Mouse (Mus musculus) heart, embryonic 12.5 days (tissue): Measurements from ENCODE around the gene Aldh5a1. TPM values are rescaled to one million over a fixed set of nuclear protein-coding genes. Genes with fewer than 3 reads are reported as not detected.

Source experiments
- ATAC-seq: fragments of 200-750 bp; cut with Nextera tagmentation; 2 replicates; pipeline ENCODE4 v1.8.0; 2017; ENCODE audit warnings: moderate TSS enrichment, moderate library complexity; ENCODE audit not compliant: insufficient number of reproducible peaks, low FRiP score
- H3K27ac ChIP-seq: fragments of 300-500 bp; sonication (generic); 2 replicates; pipeline ENCODE4 v1.5.1; 2016; ENCODE audit warnings: mild to moderate bottlenecking, moderate library complexity; ENCODE audit not compliant: poor library complexity, severe bottlenecking
- H3K27me3 ChIP-seq: fragments of 300-500 bp; sonication (generic); replicated peaks from 2 replicates; pipeline ENCODE4 v1.6.1; 2016; ENCODE audit warnings: mild to moderate bottlenecking, moderate library complexity
- H3K36me3 ChIP-seq: fragments of 300-500 bp; sonication (generic); 2 replicates; pipeline ENCODE4 v1.6.1; 2016; ENCODE audit warnings: mild to moderate bottlenecking, moderate library complexity
- H3K4me1 ChIP-seq: fragments of 300-500 bp; sonication (generic); replicated peaks from 2 replicates; pipeline ENCODE4 v1.6.1; 2016; ENCODE audit warnings: mild to moderate bottlenecking
- H3K4me2 ChIP-seq: fragments of 300-500 bp; sonication (generic); 2 replicates; pipeline ENCODE4 v1.6.1; 2016; ENCODE audit warnings: mild to moderate bottlenecking, moderate library complexity
- H3K4me3 ChIP-seq: fragments of 300-500 bp; sonication (generic); 2 replicates; pipeline ENCODE4 v1.5.1; 2016; ENCODE audit warnings: mild to moderate bottlenecking
- H3K9ac ChIP-seq: fragments of 300-500 bp; sonication (generic); 2 replicates; pipeline ENCODE4 v1.6.1; 2016; ENCODE audit warnings: mild to moderate bottlenecking, moderate library complexity
- H3K9me3 ChIP-seq: fragments of 300-500 bp; sonication (generic); replicated peaks from 2 replicates; pipeline ENCODE4 v1.6.1; 2016; ENCODE audit warnings: mild to moderate bottlenecking, moderate library complexity
- WGBS: fragments of 180-500 bp; shearing (Covaris S2); methylation state at CpG from one replicate; pipeline ENCODE4 v1.1.7; 2016; 5-methylcytosine and 5-hydroxymethylcytosine counted together
- polyA plus RNA-seq: library from polyadenylated mRNA; unstranded; fragments of >200 nt; fragmentation: Nextera tagmentation; extraction: Ambion mirVana; gene quantifications from 2 replicates; pipeline ENCODE4 v1.2.1, GENCODE M21; 2016

Aldh5a1 gene
- polyA plus RNA-seq, 1 experiment from 2014 or later: 13.3 TPM

DNA sequence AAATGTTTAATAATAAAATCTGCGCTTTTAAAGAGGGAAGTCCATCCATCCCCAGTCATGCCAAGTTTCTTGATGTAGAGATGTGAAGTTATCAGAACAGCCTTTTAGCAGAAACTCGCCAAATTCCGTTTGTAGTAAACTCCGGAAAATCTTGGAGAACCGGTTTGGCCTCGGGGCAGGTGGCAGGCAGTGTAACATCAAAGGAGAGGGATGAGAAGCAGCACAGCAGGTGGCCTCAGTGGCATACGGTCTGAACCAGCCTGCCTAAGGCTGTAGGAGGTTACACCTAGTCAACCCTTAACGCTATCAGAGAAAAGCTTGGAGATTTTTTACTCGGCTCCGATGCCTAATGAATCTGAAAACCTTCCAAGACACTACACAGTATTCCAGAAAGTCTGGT, 18.0 kb upstream of the Aldh5a1 start:
- Histone ChIP-seq H3K9ac (no peak overlapping the region), H3K4me1 (peaks cover 6% of the 10 kb centered on the region; the same call in 1 of the 2 replicates), H3K36me3 (no peaks in the 10 kb centered on the region), H3K4me2 (no peak overlapping the region), H3K27ac (no peak overlapping the region), H3K4me3 (no peak overlapping the region), H3K9me3 (no peaks in the 10 kb centered on the region), H3K27me3 (peaks cover 19% of the 10 kb centered on the region)
- WGBS: 11% methylated on average over 10 of the region's 10 CpGs
- ATAC-seq: no peak

DNA sequence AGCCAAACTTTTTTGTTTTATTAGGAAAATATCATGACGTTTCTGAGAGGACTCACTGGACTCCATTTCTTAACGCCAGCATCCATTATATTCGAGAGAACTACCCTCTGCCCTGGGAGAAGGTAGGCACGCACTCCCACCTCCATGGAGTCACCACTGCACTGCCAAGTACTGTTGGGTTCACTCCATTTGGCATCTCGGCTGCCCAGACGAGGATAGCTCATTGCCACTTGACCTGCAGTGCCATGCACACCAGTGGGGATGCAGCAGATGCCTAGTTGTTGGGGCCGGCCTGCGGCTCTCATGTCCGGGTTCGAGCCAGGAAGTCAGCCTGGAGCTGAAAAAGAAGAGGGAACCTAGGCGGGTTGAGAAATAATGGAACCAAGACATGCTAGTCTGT, 17.6 kb upstream of the Aldh5a1 start:
- Histone ChIP-seq H3K36me3 (no peaks in the 10 kb centered on the region), H3K9ac (no peak overlapping the region), H3K4me2 (no peak overlapping the region), H3K27me3 (peaks cover 19% of the 10 kb centered on the region), H3K4me1 (peaks cover 6% of the 10 kb centered on the region; the same call in 1 of the 2 replicates), H3K9me3 (no peaks in the 10 kb centered on the region), H3K4me3 (no peak overlapping the region), H3K27ac (no peak overlapping the region)
- ATAC-seq: no peak
- 27% methylated on average over 11 of the region's 11 CpGs for WGBS

DNA sequence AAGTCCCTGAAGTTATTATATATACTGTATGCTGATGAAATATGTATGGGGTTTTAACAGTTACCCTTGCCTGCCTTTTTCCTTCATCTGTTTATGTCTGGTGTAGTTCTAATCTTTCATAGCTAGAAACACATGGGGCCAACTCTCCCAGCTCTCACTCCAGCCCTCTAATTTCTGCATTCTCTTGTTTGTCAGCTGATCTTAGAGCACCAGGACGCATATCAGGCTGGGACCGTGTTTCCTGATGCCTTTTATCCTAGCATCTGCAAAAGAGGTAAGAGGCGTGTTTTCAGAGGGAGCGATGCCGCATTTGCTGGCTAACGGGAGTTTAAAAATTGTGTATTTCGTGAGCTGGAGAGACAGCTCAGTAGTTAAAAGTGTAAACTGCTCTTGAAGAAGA, 15.2 kb upstream of the Aldh5a1 start:
- Histone ChIP-seq H3K27me3 (peaks cover 19% of the 10 kb centered on the region), H3K9me3 (no peaks in the 10 kb centered on the region), H3K27ac (no peak overlapping the region), H3K4me3 (no peak overlapping the region), H3K4me1 (peaks cover 6% of the 10 kb centered on the region; the same call in 1 of the 2 replicates), H3K9ac (no peak overlapping the region), H3K36me3 (no peaks in the 10 kb centered on the region), H3K4me2 (no peak overlapping the region)
- no peak for ATAC-seq
- WGBS: 66% methylated on average over 7 of the region's 7 CpGs

DNA sequence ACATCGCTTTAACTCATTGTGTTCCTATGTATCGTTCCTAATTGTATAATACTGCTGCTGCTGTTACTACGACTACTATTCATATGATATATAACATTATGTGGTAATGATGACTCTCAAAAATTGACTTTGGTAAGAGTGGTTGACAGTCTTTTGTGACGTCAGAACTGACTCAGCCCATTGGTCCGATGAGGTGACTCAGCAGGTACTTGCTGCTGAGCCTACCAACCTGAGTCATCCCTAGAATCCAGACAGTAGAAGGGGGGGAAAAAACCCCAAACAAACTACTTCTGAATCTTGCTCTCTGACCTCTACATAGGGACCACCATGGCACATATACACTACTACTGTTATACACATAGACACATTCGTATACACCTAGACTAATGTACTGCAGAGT, 11.4 kb upstream of the Aldh5a1 start:
- H3K9ac ChIP-seq: no peak overlapping the region
- ATAC-seq: no peak
- H3K27ac ChIP-seq: no peak overlapping the region
- no peaks in the 10 kb centered on the region for H3K36me3 ChIP-seq
- no peak overlapping the region for H3K4me3 ChIP-seq
- 89% methylated on average over 6 of the region's 6 CpGs for WGBS
- no peak overlapping the region for H3K4me2 ChIP-seq
- peaks cover 6% of the 10 kb centered on the region; the same call in 1 of the 2 replicates for H3K4me1 ChIP-seq
- no peaks in the 10 kb centered on the region for H3K27me3 ChIP-seq
- H3K9me3 ChIP-seq: no peaks in the 10 kb centered on the region

DNA sequence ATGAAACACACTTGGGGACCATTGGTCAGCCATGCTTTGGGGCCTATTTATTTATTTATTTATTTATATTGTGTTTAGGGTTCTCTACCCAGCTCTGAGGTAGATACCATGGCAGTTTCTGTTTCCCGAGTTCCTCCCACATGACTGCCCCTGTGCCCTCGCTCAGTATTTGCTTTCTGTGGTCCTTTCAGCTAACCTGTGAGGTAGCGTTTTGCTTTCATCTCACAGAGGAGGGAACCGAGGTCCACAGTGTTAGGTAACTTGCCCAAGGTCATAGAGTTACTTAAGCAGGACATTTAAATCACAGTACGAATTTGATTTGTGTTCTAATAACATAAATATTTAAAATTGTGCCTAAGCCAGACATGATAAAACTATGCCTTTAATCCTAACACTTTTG, 9.7 kb upstream of the Aldh5a1 start:
- Histone ChIP-seq H3K4me2 (no peak overlapping the region), H3K27ac (no peak overlapping the region), H3K9ac (no peak overlapping the region), H3K4me3 (no peak overlapping the region), H3K36me3 (no peaks in the 10 kb centered on the region), H3K4me1 (peaks cover 6% of the 10 kb centered on the region; the same call in 1 of the 2 replicates), H3K27me3 (no peaks in the 10 kb centered on the region), H3K9me3 (no peaks in the 10 kb centered on the region)
- WGBS: 75% methylated on average over 5 of the region's 5 CpGs
- ATAC-seq: no peak

DNA sequence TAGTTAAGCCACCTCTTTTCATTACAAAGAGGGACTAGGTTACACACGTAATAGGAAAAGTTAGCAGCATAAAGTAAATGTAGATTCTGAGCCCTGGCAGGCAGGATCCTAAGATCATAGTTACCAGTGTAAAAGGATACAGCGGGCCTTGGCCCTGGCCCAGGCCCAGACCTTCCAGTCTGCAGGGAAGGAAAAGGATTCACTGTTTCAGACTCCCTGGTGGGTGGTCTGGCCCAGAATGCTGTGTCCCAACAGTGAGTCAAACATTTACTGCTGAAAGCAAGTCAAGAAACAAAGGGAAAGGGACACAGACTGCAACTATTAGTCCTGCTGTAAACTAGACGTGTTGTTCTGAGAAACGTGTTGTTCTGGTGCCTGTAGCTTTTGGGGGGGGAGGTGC, 8.1 kb upstream of the Aldh5a1 start:
- H3K4me1 ChIP-seq: no peaks in the 10 kb centered on the region
- no peak overlapping the region for H3K4me3 ChIP-seq
- H3K9ac ChIP-seq: no peak overlapping the region
- no peak overlapping the region for H3K4me2 ChIP-seq
- no peaks in the 10 kb centered on the region for H3K36me3 ChIP-seq
- ATAC-seq: no peak
- H3K9me3 ChIP-seq: no peaks in the 10 kb centered on the region
- no peaks in the 10 kb centered on the region for H3K27me3 ChIP-seq
- WGBS: 34% methylated on average over 4 of the region's 4 CpGs
- no peak overlapping the region for H3K27ac ChIP-seq

DNA sequence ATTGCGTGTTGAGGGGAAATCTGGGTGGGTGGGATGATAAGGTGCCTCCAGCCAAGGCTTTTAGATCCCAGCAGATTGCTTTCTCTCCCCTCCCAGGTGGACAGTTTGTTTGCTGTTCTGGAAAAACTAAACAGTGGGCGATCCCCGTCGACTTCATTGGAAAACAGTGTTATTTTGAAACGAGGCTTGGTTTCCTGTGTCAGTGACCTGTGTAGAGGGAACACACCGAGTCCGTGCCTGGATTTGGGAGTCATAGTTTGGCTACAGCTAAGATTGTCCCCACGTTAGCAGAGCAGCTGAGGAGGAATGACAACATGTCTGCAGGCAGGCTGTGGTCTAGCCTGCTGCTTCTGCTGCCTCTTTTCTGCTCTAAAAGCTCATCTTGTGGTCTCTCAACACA, 5.8 kb upstream of the Aldh5a1 start:
- peaks cover 4% of the 10 kb centered on the region; the same call in 1 of the 2 replicates for H3K4me1 ChIP-seq
- no peaks in the 10 kb centered on the region for H3K9me3 ChIP-seq
- H3K4me3 ChIP-seq: no peak overlapping the region
- no peaks in the 10 kb centered on the region for H3K36me3 ChIP-seq
- H3K9ac ChIP-seq: no peak overlapping the region
- H3K4me2 ChIP-seq: no peak overlapping the region
- H3K27me3 ChIP-seq: no peaks in the 10 kb centered on the region
- H3K27ac ChIP-seq: no peak overlapping the region
- no peak for ATAC-seq
- 64% methylated on average over 8 of the region's 8 CpGs for WGBS

DNA sequence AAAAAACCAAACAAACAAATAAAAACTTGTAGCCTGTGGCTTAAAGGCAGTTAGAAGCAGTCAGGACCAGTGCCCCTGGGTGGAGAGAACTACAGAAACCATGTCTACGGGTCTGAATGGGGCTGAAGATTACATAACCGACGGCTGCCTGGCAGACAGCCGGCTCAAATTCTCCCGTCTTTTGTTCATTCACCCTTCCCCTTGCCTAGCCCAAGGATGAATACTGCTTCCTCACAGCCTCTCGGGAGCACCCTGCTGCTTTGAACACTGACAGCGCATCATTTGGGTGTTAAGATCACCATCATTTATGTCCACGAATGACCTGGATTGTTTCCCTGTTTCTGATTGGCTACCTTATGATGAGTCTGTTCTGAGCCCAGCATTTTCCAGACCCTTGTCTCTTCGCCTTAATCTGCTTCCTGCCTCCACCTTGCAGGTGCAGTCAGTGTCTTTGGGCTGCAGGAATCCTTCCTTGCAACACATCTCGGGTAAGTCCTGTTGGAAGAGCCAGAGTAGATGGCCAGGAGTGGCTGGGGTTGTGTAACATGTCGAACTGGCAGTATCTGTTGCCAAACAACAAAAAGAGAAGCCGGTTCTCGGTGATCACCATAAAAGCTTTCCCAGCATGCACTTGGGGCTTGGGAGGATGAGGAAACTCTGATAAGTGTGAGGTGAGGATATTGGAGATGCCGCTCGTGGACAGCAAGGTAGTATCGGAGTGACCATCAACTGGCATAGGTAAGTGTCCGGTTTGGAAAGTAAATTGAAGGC, 5.2 kb upstream of the Aldh5a1 start, which contains the start of gene Gpld1:
Gene Gpld1, plus strand, starts transcription at position 641 of the 771 bp plus-strand sequence.
- Histone ChIP-seq H3K9ac (no peak within 1 kb of the TSS), H3K4me1 (peaks cover 10% of the 10 kb centered on the region; the same call in 1 of the 2 replicates), H3K4me2 (no peak within 1 kb of the TSS), H3K27me3 (no peaks in the 10 kb centered on the region), H3K27ac (no peak within 1 kb of the TSS), H3K9me3 (no peaks in the 10 kb centered on the region), H3K4me3 (no peak within 1 kb of the TSS), H3K36me3 (no peaks in the 10 kb centered on the region)
- WGBS: 67% methylated on average over 17 of the region's 17 CpGs
- ATAC-seq: no peak

DNA sequence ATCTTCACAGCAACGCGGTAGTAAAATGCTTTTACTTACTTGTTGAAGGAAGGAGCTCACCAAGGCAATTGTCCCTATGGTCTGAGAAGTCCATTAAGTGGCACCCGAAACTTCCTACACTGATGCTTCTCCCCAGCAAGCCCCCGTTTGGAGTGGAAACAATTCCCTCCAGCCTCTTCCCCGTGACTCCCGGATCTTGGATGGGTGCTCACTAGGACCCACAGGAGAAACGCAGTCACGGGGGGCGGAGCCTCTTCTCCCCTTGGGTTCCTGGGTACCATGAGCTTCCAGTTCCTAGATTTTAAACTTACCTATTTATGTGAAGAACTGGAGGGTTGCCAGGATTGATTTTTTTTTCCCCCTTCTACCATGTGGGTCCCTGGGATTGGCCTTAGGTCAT, 2.0 kb upstream of the Aldh5a1 start:
- 77% methylated on average over 9 of the region's 9 CpGs for WGBS
- ATAC-seq: no peak

DNA sequence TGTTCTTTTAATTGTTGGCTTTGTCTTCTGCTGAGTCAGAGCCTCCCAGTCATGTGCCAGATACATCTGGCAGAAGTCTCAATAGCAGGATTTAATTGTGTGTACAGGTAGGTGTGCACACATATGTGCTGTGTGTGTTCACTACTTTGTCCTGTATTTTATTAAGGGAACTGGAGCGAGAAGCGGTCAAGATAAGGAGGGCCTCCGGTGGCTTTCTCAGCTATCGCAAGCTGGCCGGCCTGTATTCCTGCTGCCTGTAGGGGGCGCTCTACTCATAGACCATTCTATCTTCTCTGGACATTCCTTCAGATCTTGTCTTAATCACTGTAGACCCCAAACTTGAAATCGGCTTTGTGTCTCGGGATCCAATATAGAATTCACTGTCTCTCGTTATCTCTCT, 1.2 kb upstream of the Aldh5a1 start:
- no peak for ATAC-seq
- Histone ChIP-seq H3K9ac (no peak overlapping the region), H3K4me2 (no peak overlapping the region; the same call in 1 of the 2 replicates), H3K9me3 (no peaks in the 10 kb centered on the region), H3K27me3 (no peaks in the 10 kb centered on the region), H3K36me3 (no peaks in the 10 kb centered on the region), H3K4me1 (peaks cover 10% of the 10 kb centered on the region; the same call in 1 of the 2 replicates), H3K27ac (no peak overlapping the region), H3K4me3 (no peak overlapping the region)
- 20% methylated on average over 9 of the region's 9 CpGs for WGBS

More for the DNA sequence above, 2.0 kb upstream of the Aldh5a1 start:
- no peak overlapping the region for H3K9ac ChIP-seq
- H3K27ac ChIP-seq: no peak overlapping the region
- H3K4me2 ChIP-seq: no peak overlapping the region
- H3K4me3 ChIP-seq: no peak overlapping the region
- no peaks in the 10 kb centered on the region for H3K36me3 ChIP-seq
- no peaks in the 10 kb centered on the region for H3K9me3 ChIP-seq
- peaks cover 10% of the 10 kb centered on the region; the same call in 1 of the 2 replicates for H3K4me1 ChIP-seq
- H3K27me3 ChIP-seq: no peaks in the 10 kb centered on the region

DNA sequence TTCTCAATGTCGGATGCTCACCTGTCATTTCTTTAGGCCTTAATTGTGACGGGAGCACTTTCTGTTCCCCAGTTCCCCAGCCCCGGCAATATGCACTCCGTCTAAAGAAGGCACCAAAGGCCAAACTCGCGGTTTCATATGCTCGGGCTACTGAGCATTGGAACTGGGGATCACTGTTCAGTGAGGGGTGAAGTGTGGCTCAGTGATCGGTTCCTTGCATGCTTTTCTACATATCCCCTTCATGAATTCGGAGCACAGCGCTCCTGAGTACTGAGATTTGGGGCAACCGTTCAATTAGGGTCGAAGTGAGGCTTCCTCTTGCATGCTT, 342 bp upstream of the Aldh5a1 start:
- ATAC-seq: no peak
- H3K4me1 ChIP-seq: peaks cover 10% of the 10 kb centered on the region; the same call in 1 of the 2 replicates
- peak overlapping the region; percentile 73 for H3K4me2 ChIP-seq
- H3K36me3 ChIP-seq: no peaks in the 10 kb centered on the region
- peak overlapping the region; percentile 83 for H3K4me3 ChIP-seq
- peak overlapping the region; percentile 89 for H3K9ac ChIP-seq
- H3K27me3 ChIP-seq: no peaks in the 10 kb centered on the region
- no peaks in the 10 kb centered on the region for H3K9me3 ChIP-seq
- 19% methylated on average over 12 of the region's 12 CpGs for WGBS
- H3K27ac ChIP-seq: no peak overlapping the region

DNA sequence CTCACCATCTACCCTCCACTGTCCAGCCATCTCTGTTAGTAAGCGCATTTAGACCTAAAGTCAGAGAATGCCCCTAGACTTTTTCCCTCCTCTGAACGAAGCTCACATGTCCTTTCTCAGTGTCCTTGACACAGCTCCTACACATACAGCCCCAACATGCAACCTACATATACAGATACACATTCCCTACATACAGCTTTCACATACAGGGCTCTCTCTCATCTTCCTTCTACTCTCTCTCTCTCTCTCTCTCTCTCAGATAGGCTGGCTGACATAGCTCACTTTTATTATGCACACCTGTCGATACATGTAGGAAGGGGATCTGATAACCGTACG, 721 bp downstream of the Aldh5a1 start:
- Histone ChIP-seq H3K36me3 (no peaks in the 10 kb centered on the region), H3K4me3 (peak overlapping the region; percentile 83), H3K9me3 (no peaks in the 10 kb centered on the region), H3K27ac (no peak overlapping the region), H3K9ac (peak overlapping the region; percentile 89), H3K4me1 (peaks cover 12% of the 10 kb centered on the region; the same call in 1 of the 2 replicates), H3K27me3 (no peaks in the 10 kb centered on the region), H3K4me2 (peak overlapping the region; percentile 73)
- WGBS: 40% methylated on average over 5 of the region's 5 CpGs
- ATAC-seq: no peak
